Mouse (Mus musculus) forelimb bud, embryonic 11.5 days (tissue): Measurements from ENCODE around the gene Ptprk.

Experiments used
- DNase-seq: peaks from one replicate; pipeline ENCODE4 v3.0.0-alpha.2; 2012; ENCODE audit warnings: low read depth, low spot score

Gene Ptprk

DNA sequence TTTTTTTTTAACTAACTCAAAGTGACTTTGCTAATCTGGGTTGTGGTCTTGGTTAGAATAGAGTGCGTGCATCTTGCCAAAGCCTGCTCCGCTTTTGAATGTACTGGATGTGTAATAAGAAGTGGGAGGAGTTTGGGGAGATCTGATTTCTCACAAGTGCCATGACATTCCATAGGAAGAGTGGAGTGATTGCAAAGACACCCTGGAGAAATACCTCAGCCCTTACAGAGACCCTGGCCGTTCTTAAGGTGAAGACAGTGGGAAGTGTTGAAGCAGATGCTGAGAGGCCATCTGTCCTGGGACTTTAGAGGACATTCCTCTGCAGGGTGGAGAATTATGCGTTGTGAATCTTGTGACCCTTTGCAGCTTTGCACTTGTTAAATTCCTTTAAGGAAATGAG, 110.7 kb downstream of the Ptprk start:
- no peak for DNase-seq

DNA sequence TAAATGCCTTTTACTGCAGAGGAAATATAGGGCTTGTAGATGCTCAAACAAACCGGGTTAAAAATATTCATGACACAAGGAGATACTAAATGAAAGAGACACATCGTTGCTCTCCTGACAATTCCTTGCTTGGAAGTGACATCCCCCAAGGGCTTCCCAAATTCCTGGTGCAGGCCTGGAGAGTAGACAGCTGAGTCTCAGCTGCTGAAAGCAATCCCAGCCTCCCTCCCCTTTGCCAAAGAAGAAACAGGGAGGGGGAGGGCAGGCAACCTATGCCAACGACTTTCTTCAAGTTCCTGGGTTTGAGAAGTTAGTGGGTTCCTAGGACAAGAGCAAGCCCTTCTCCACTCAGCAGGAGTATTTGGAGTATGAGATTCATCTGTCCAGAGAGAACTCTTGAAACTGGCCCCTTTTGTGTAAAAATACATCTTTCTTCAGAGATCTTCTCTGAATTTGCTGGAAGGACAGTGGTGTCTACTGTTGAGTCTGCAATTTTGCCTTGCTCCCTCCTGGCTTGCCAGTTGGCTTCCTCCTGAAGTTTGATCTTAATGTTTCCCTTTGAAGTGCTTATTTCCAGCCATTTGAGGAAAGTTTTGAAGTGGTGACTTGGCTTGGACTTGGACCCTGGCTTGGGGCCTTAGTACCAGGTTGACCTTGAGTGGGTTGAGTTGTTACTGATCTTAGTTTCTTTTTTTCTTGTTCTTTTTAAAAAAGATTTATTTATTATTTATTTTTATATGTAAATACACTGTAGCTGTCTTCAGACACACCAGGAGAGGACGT, 111.6 kb downstream of the Ptprk start:
- DNase-seq = no peak

DNA sequence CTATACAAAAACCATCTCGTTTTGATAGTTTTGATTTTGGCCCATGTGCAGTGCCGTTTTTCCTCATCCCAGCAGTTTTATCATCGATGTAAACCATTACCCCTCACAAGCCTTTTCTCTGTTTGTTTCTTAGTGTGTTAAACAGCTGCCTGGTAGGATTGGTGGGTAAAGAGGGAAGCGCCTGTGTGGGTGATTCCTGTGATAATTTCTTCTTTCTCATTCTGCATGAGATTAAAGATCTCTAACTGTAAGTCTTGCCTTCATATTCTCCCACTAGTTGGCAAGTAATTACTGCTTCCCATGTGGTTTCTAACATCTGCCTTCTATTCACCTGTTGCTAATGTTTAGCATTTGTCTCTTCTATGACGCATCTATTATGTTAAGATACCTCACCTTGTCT, 116.8 kb downstream of the Ptprk start:
- no peak for DNase-seq

DNA sequence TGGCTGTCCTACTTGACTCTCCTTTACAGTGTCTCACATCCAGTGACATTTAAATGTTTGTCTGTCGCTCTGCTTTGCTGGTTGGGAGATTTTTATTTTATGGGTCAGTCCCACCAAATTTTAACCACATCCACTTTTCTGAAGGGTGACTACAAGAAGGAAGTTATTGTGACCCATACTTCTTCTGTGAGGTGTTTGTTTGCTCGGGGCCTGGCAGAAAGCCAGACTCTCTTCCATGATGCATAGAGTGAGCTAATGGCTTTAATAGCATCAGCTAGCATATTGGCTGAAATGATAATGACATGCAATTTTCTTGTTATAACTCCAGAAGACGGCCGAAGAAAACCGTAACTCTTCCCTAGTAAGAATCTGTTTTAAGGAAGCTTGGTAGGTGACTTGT, 119.0 kb downstream of the Ptprk start:
- DNase-seq = no peak

DNA sequence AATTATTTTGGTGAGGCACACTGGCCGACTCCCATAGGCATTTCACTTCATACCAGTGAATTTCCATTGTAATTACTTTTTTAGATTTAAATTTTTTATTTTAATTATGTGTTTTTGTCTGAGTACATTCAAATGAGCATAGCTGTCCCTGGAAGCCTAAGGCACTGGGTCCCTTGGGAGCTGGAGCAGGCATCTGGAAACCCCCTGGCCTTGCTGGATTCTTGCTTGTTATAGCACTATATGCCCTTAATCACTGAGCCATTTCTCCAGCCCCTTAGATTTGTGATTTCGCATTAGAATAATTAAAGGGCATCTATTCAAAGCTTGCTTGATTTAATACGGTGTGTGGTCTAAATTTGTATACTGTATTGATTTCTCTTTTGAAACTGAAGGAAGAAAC, 126.0 kb downstream of the Ptprk start:
- no peak for DNase-seq

DNA sequence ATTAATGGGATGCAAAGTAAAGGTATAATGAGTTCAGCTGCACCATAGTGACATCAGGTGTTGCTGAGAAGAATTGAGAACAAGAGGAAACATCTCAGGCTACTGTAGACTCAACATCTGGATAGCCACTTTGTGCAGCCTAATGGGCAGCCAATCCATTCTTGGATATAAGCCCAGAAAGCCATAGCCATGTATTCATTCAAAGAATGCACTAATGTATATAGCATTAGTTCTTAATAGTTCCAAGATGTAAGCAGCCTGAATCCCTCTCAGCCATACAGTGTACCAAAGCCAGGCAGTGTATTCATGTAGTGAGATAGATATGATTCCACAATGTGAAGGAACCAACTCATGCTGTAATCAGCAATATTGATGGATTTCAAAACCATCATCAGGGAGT, 134.8 kb downstream of the Ptprk start:
- no peak for DNase-seq

DNA sequence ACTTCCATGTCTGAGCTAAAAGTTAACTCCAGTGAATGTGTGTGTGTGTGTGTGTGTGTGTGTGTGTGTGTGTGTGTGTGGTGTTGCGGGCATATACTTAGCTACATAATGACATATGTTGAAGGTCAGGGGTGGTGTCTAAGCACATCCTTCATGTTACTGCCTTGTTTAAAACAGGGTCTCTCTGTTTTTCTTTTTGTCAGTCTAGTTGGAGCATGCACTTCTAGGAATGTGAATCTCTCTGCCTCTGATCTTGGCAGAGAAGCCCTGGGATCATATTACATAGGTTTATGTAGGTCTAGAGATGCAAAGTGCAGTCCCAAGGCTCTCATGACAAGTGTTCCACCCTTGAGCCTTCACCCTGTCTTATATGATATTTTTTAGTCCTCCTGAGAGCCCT, 137.5 kb downstream of the Ptprk start:
- peak; percentile 14 for DNase-seq

DNA sequence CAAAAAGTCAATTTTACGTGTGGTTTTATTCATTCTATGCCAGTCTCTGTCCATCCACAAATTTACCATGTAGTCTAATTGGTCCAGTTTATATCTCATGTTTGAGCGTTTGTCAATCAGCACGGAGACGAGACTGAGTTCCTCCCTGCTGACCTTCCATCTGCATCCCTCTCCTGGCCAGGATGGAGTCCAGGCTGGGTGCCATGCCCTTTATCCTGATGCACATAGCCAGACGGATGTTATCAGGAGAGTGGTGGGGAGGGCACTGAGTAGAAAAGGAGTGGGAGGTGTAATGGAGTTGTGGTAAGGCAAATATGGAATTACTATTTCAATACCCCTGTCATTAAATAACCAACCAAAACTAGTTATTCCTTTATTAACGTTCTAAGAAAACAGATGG, 140.5 kb downstream of the Ptprk start:
- DNase-seq = no peak

DNA sequence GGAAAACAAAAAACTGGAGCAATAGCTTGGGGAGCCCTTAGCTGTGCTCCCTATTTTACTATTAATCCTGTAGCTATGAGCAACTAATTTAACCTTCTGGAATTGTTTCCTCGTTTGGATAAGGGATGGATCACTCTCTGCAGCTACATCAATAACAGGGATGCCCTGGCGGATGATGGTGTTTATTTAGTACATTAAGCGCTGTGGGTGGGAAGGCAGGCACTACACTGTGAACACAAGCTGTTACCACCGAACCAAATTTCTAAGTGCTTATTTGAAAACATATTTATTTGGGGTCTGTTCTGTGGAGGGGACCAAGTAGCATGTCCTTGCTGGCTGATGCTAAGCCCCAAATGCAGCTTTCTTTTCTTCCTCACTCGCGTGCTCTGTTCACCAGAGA, 149.0 kb downstream of the Ptprk start:
- DNase-seq = no peak

DNA sequence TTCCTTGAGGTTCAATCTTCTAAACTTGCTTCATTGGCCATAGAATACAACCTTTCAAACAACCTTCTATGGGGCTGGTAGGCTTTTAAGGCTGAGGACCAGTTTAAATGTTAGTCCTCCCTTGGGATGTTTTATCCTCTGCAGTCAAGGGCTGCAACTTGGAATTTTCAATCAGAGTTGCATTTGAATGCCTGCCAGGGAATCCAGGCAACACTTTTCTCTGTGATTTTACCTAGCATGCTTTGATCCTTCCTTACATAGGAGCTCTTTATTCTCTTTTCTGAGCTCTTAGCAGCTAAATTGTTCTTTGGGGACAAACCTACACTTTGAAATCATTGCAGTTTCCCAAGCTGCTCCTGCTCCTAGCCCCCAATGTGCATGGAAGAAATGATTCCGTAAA, 149.8 kb downstream of the Ptprk start:
- no peak for DNase-seq

DNA sequence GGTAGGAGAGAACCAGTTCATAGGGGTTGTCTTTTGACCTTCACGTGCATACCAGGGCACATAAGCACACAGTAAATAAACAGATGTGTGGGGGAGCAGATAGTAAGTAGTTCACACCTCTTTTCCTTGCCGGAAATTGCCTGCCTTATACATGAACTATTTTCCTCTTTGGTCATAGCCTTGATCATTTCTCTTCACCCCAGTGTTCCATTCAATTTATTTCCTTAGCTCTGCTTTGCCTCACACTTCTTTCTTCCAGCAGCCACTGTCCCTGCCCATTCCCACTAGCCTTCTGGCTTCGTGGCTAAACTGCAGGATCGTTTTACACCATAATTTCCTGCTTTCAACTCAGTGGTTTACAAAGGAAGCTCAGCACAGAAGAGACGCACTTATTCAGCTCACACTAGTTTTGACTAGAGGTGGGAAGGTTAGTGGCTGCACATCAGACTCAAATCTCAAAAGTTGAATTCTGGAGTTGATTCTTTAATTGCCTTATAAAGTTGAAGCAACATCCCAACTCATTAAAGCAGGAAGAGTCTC, 151.0 kb downstream of the Ptprk start:
- peak; percentile 52 for DNase-seq

DNA sequence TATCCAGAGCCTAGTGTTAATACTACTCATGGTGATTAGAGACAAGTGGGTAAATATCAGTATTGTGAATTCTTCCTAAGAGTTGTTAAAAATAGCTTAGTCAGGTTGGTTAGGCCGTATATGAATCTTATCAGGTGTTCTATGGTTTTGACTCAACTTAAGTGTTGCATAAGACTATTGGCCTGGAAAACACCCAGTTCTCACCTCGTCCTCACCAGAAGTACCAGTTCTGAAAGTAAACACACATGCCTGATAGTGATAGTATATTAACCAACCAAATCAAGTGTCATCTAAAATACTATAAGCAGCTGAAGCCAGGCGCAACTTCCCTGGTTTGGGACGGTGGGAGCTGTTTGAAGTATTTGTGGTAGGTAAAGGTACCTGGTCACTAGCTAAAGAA, 153.1 kb downstream of the Ptprk start:
- no peak for DNase-seq

DNA sequence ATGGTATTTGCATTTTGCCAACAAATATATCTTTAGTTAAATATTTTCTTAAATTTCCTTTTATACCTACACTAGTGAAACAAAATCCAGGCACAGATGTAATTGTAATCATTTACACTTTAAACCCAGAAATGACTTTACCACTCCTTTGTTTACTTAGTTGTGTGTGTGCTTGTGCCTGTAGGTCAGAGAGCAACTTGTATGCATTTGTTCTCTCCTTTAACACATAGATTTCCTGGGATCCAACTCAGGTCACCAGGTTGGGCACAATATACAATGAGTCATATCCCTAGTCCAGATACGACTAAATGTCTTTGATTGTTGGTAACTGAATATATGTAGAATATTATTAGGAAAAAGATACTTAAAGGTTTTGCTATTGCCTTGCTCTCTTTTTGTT, 153.6 kb downstream of the Ptprk start:
- DNase-seq = no peak

DNA sequence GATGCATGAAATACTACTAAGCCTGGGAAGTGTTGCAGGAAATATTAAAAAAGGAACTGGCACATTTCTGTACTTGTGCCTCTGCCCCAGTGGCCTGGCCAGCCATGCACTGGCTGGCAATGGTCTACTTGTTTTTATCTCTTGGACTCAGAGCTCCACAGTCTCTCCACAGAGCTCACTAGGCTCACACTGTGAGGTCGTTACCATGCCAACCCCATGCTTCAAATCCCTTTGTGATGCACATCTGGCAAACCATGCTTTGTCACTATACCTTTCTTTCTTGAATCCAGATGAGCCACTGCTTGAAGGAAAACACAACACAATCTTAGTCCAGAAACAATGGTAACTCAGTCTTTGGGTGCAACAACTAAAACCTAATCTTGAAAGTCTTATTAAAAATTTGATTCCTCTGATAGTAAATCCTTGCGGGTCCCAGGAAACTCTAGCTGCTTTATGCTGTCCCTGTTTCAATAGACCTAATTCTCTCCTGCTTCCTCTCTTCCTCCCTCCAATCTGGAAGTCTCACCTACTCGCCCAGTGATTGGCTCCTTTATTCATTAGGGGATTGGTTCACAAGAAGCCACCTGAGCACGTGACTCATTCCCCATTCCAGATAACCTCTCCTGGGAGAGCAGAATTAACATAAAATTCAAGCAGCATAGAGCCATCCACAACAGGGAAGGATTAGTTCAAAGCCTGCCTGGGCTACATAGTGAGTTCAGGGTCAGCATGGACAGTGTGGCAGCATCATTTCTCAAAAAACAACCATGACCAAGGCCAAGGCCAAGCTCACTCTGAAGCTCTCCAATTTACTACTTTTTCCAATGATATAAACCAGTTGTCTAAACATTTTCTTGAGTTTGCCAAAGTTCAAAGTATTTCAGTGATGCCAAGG, 157.9 kb downstream of the Ptprk start:
- peak; percentile 61 for DNase-seq

DNA sequence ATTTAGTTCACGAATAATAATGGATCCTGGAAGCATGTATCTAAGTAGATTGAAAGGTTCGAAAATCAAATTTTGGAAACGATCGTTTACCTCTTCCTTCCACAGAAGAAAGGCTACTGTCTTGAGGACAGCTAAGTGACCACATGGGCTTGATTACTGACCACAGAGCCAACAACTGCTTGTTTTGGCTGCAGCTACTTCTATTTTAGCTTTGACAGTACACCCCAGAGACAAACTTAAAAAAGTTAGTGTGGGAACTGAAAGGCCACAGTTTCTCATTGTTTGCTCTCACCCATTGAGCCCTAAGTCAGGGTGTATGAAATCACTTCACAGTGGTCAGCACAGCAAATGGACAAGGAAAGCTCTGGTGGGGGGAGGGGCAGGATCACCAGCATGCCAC, 174.4 kb downstream of the Ptprk start:
- DNase-seq = no peak

DNA sequence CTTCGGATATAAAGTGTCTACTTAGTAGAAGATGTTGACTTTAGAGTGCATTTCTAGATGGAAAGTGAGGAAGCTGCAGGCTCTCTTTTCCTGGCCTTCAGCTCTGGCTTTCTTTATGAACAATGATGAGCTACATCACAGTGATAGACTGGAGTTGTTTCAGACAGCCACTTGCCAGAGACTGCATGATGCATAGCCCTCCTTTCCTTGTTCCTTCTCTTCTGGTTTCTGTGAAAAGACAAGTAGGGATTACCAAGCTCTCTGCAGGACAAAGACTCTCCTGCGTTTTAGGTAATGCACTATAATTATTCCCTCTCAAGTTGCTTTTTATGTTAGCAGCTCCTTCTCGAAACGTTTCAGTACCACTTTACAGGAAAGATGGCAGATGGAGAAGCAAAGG, 176.8 kb downstream of the Ptprk start:
- no peak for DNase-seq

DNA sequence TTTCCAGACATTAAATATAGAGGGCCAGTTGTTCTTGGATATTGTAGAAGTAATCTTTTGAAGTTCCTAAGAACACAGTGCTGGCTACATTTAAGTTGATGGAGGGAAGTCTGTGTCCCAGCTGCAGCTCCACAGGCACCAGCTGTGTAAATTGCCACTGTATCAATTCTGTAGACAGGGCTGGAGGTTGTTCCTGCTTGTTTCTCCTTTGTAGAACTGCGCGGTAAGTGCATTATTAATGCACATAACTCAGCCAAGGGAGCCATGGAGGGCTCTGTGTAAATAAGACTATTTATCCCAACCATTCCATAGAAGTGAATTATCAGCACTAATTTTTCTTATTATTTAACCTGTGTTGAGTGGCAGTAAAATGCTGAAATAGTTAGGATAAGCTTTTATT, 186.0 kb downstream of the Ptprk start:
- DNase-seq = no peak

DNA sequence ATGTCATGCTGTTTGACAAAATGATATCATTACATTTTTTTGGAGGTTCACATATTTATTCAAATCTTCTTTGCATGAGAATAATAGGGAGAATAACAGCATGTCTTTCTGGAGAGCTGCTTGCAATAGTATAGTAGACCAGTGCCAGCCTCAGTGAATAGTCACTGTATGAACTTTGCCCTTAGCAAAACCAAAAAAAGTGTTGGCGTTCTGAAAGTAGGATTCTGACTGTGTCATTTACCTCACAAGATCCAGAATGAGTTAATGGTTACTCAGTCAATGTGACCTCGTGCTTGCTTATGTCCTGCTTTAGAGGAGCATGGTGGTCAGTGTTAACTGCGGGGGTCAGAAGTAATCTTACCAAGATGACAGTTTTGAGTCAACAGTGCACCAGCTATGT, 187.5 kb downstream of the Ptprk start:
- no peak for DNase-seq

DNA sequence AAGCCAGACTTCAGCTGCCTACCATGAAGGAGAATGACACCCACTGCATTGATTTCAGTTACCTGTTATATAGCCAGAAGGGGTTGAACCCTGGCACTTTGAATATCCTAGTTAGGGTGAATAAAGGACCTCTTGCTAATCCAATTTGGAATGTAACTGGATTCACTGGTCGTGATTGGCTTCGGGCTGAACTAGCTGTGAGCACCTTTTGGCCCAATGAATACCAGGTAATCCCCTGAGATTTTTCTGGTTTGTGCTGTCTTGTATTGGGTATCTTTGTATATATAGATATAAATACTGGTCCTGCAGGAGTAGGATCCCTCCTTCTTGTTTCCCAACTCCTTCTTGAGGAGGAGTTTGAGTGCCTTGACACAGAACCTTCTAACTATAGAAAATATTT, 188.9 kb downstream of the Ptprk start:
- no peak for DNase-seq

DNA sequence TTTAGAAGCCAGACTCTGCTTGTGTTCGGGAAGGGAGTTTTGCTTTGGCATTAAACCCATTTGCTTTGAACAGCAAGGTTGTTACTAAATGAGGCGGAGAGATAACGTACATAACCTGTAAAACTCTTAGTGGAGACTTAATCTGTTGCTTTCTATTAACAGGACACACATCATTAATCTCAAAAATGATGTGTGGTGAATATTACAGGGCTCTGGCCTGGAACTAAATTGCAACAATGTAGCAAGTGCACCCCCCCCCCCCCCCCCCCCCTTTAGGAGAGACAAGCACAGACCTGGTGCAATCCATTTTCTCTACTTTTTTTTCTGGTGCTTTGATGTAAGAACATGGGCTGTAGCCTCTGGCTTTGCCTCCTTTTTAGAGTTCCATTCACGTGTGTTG, 195.7 kb downstream of the Ptprk start:
- no peak for DNase-seq

DNA sequence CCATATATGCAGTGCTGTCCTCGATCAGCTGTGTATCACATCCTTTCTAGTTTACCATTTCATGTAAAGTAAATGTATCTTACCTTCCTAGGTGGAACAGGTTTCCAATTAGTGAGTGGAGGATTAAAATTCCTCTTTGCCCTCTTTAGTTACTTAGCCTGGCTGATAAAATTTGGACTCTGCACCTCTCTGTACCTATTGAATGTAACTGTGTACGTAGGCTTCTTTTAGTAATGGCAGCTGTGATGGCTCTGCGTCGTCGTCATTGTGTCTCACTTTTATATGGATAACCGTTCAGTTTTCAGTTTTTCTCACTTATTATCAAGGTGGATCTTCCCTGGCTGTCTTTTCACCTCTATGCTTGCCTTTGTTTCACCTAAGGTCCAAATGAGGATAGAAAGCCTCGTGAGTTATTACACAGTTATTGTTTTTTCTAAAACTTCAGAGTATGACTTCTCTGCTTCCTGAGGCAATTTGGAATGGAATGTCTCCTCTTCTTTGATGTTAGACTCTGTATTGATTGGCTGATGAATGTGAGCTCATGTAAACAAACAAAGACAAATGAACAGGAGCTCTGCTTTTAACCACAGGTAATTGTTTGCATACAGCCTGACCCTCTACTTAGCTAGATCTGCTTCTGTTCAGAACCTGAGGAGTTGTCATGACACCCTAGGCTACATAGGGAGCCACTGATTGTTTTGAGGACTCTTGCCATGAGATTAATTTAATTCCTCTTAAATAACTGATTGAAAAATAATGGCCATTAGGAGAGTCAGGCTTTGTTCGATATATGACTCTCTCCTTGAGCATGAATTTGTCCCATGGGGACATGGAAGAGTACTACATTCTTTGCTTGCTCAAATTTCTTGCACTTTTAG, 197.3 kb downstream of the Ptprk start:
- DNase-seq = no peak

DNA sequence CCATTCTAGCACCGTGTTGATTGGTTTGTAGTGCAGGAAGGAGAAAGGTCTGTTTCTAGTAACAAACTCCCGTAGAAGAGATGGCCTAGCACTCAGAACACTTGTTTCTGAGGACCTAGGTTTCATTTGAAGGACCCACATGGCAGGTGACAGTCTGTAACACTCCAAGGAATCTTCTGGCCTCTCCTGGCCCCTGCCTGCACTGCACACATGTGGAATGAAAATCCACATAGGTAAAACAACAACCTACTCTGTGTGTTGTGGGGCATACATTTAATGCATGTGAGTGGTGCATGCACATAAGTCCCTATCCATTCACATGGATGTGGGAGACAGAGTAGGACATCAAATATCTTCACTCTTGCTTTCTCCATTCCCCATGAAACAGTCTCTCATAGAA, 204.1 kb downstream of the Ptprk start:
- no peak for DNase-seq
